Mouse (Mus musculus): ENCODE measurements around the gene Tbc1d7. TPM values are rescaled to one million over a fixed set of nuclear protein-coding genes. Genes with fewer than 3 reads are reported as not detected.
A peak's percentile ranks its signal among the peaks of the same experiment; 100 is the strongest.

Gene Tbc1d7
- polyA plus RNA-seq, 1 experiment from 2014 or later: 52.0 TPM

- ATAC-seq (replicated peaks; ENCODE audit: low FRiP score, low read depth): no peak
Observed at GRCm38 (mm10) chr13:43187736-43188135, 16.4 kb upstream of the Tbc1d7 start.

GRCm38 (mm10) chr13:43183248-43184055, 12.2 kb upstream of the Tbc1d7 start:
- no peak overlapping the region for H3K27ac ChIP-seq
- no peak for ATAC-seq (replicated peaks; ENCODE audit: low FRiP score, low read depth)
- TF ChIP-seq CTCF (IDR thresholded peaks at IDR 0.05; ENCODE audit: low read depth): no peak
- H3K4me2 ChIP-seq (ENCODE audit: low read length): peak overlapping the region; percentile 57
- H3K4me3 ChIP-seq (replicated peaks; ENCODE audit: low read depth, low read length): no peak overlapping the region
- H3K27me3 ChIP-seq (ENCODE audit: insufficient read depth, low read length): no peaks in the 10 kb centered on the region
- no peaks in the 10 kb centered on the region for H3K36me3 ChIP-seq (ENCODE audit: insufficient read depth, low read length)
- H3K9me3 ChIP-seq (replicated peaks; ENCODE audit: low read length): no peaks in the 10 kb centered on the region
- H3K9ac ChIP-seq (ENCODE audit: low read depth, low read length): no peak overlapping the region
- no peaks in the 10 kb centered on the region for H3K4me1 ChIP-seq (replicated peaks; ENCODE audit: insufficient read depth, low read length)
- WGBS: 43% methylated on average over 8 of the region's 8 CpGs
- no peak for DNase-seq (ENCODE audit: low spot score)

More at GRCm38 (mm10) chr13:43187736-43188135, 16.4 kb upstream of the Tbc1d7 start:
- Histone ChIP-seq H3K9ac (ENCODE audit: low read depth, low read length) (no peak overlapping the region), H3K27ac (no peak overlapping the region), H3K4me3 (replicated peaks; ENCODE audit: low read depth, low read length) (no peak overlapping the region), H3K36me3 (ENCODE audit: insufficient read depth, low read length) (no peaks in the 10 kb centered on the region), H3K4me1 (replicated peaks; ENCODE audit: insufficient read depth, low read length) (0 out of 2 replicates have a peak, but pooled peaks cover 8% of the 10 kb centered on the region), H3K9me3 (replicated peaks; ENCODE audit: low read length) (no peaks in the 10 kb centered on the region), H3K27me3 (ENCODE audit: insufficient read depth, low read length) (no peaks in the 10 kb centered on the region), H3K4me2 (ENCODE audit: low read length) (no peak overlapping the region)
- DNase-seq (ENCODE audit: low spot score): no peak
- WGBS: 92% methylated on average over 4 of the region's 4 CpGs
- TF ChIP-seq CTCF (IDR thresholded peaks at IDR 0.05; ENCODE audit: low read depth): no peak

GRCm38 (mm10) chr13:43182465-43183201, 11.3 kb upstream of the Tbc1d7 start:
- no peaks in the 10 kb centered on the region for H3K4me1 ChIP-seq (replicated peaks; ENCODE audit: insufficient read depth, low read length)
- no peaks in the 10 kb centered on the region for H3K9me3 ChIP-seq (replicated peaks; ENCODE audit: low read length)
- no peaks in the 10 kb centered on the region for H3K36me3 ChIP-seq (ENCODE audit: insufficient read depth, low read length)
- no peak overlapping the region for H3K27ac ChIP-seq
- DNase-seq (ENCODE audit: low spot score) (peak; percentile 89), ATAC-seq (replicated peaks; ENCODE audit: low FRiP score, low read depth) (no peak)
- H3K4me3 ChIP-seq (replicated peaks; ENCODE audit: low read depth, low read length): no peak overlapping the region
- peak overlapping the region; percentile 57 for H3K4me2 ChIP-seq (ENCODE audit: low read length)
- H3K9ac ChIP-seq (ENCODE audit: low read depth, low read length): no peak overlapping the region
- TF ChIP-seq CTCF (IDR thresholded peaks at IDR 0.05; ENCODE audit: low read depth): peak; percentile 92
- no peaks in the 10 kb centered on the region for H3K27me3 ChIP-seq (ENCODE audit: insufficient read depth, low read length)
- WGBS: 9% methylated on average over 14 of the region's 14 CpGs

GRCm38 (mm10) chr13:43181104-43181503, 9.8 kb upstream of the Tbc1d7 start:
- Histone ChIP-seq H3K27me3 (ENCODE audit: insufficient read depth, low read length) (no peaks in the 10 kb centered on the region), H3K4me3 (replicated peaks; ENCODE audit: low read depth, low read length) (no peak overlapping the region), H3K27ac (no peak overlapping the region), H3K4me1 (replicated peaks; ENCODE audit: insufficient read depth, low read length) (no peaks in the 10 kb centered on the region), H3K36me3 (ENCODE audit: insufficient read depth, low read length) (no peaks in the 10 kb centered on the region), H3K4me2 (ENCODE audit: low read length) (no peak overlapping the region), H3K9me3 (replicated peaks; ENCODE audit: low read length) (no peaks in the 10 kb centered on the region), H3K9ac (ENCODE audit: low read depth, low read length) (no peak overlapping the region)
- TF ChIP-seq CTCF (IDR thresholded peaks at IDR 0.05; ENCODE audit: low read depth): no peak
- WGBS: 72% methylated on average over 7 of the region's 7 CpGs
- ATAC-seq (replicated peaks; ENCODE audit: low FRiP score, low read depth) (no peak), DNase-seq (ENCODE audit: low spot score) (no peak)

GRCm38 (mm10) chr13:43177317-43177716, 6.0 kb upstream of the Tbc1d7 start:
- no peaks in the 10 kb centered on the region for H3K4me1 ChIP-seq (replicated peaks; ENCODE audit: insufficient read depth, low read length)
- no peaks in the 10 kb centered on the region for H3K27me3 ChIP-seq (ENCODE audit: insufficient read depth, low read length)
- no peak for TF ChIP-seq CTCF (IDR thresholded peaks at IDR 0.05; ENCODE audit: low read depth)
- H3K4me2 ChIP-seq (ENCODE audit: low read length): no peak overlapping the region
- no peak for ATAC-seq (replicated peaks; ENCODE audit: low FRiP score, low read depth)
- WGBS: 88% methylated on average over 7 of the region's 7 CpGs
- H3K27ac ChIP-seq: no peak overlapping the region
- no peaks in the 10 kb centered on the region for H3K36me3 ChIP-seq (ENCODE audit: insufficient read depth, low read length)
- no peak overlapping the region for H3K9ac ChIP-seq (ENCODE audit: low read depth, low read length)
- DNase-seq (ENCODE audit: low spot score): no peak
- H3K4me3 ChIP-seq (replicated peaks; ENCODE audit: low read depth, low read length): no peak overlapping the region
- no peaks in the 10 kb centered on the region for H3K9me3 ChIP-seq (replicated peaks; ENCODE audit: low read length)

GRCm38 (mm10) chr13:43176676-43177075, 5.4 kb upstream of the Tbc1d7 start:
- 97% methylated on average over 3 of the region's 3 CpGs for WGBS
- TF ChIP-seq CTCF (IDR thresholded peaks at IDR 0.05; ENCODE audit: low read depth): no peak
- ATAC-seq (replicated peaks; ENCODE audit: low FRiP score, low read depth): no peak

More at GRCm38 (mm10) chr13:43176676-43177075, 5.4 kb upstream of the Tbc1d7 start:
- no peak overlapping the region for H3K9ac ChIP-seq (ENCODE audit: low read depth, low read length)
- no peaks in the 10 kb centered on the region for H3K36me3 ChIP-seq (ENCODE audit: insufficient read depth, low read length)
- no peaks in the 10 kb centered on the region for H3K9me3 ChIP-seq (replicated peaks; ENCODE audit: low read length)
- H3K4me1 ChIP-seq (replicated peaks; ENCODE audit: insufficient read depth, low read length): no peaks in the 10 kb centered on the region
- DNase-seq (ENCODE audit: low spot score): no peak
- no peaks in the 10 kb centered on the region for H3K27me3 ChIP-seq (ENCODE audit: insufficient read depth, low read length)
- H3K27ac ChIP-seq: no peak overlapping the region
- H3K4me3 ChIP-seq (replicated peaks; ENCODE audit: low read depth, low read length): no peak overlapping the region
- no peak overlapping the region for H3K4me2 ChIP-seq (ENCODE audit: low read length)

Measured in kidney, postnatal 0 days (tissue).